Mouse (Mus musculus) brain, embryonic 14.5 days (tissue): ENCODE data around the gene Ring1.

Source experiments
- CTCF ChIP-seq: fragments of 200-500 bp; IDR thresholded peaks from 2 replicates; pipeline ENCODE4 v1.5.1; 2012; ENCODE audit warnings: inconsistent platforms, mild to moderate bottlenecking, moderate library complexity, borderline replicate concordance; ENCODE audit not compliant: insufficient read depth, insufficient read length; ENCODE audit errors: extremely low read depth
- POLR2A ChIP-seq: fragments of 200-500 bp; IDR thresholded peaks from 2 replicates; pipeline ENCODE4 v1.6.1; 2012; ENCODE audit warnings: mild to moderate bottlenecking, inconsistent platforms, borderline replicate concordance; ENCODE audit not compliant: poor library complexity, insufficient read depth, insufficient read length, severe bottlenecking; ENCODE audit errors: extremely low read depth

- TF ChIP-seq POLR2A (no peak), CTCF (no peak)
Measured at GRCm38 (mm10) chr17:34026221-34026620, 1.7 kb upstream of the Ring1 start.
